ENCODE assay signal across 13 mouse cellular contexts in the genomic region with DNA sequence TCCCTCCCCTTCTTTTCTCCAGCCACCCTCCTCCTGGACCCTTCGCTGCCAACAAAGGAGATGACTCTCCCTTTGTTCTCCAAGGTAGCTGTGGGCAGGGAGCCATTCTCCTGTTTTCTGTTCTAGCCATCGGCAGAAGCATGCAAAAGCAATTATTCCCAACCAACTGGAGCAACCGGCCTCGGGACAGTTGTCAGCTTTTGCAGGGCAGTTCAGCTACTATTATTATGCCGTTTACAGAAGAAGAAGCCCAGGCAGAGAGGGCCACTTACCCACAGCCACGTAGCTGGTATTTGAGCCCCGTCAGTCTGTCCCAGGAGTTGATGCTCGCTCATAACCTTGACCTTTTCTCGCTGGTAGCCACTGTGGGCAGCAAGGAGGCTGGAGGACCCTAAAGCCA. TPM values are rescaled to one million over a fixed set of nuclear protein-coding genes. Genes with fewer than 3 reads are reported as not detected.
DNase-seq lines count a peak whose midpoint lies in the region; ATAC-seq and TF ChIP-seq lines count a peak whose summit lies in the region.
"Had no signal": no experiment of that assay in that cellular context is flagged by ENCODE, and none has a peak within 500 bp of the region (broad histone marks: within the 10 kb centered on the region; RNA-seq: fewer than 3 reads in every experiment).

No protein-coding gene starts in this region.

- peaks cover 52% of the 10 kb centered on the region for H3K4me1 ChIP-seq in heart, postnatal 0 days (ENCODE audit: control insufficient read depth, insufficient read depth)
- H3K4me1 ChIP-seq in limb, embryonic 13.5 days, result peaks cover 22% of the 10 kb centered on the region

- no peak for TF ChIP-seq CTCF in heart, postnatal 0 days (IDR thresholded peaks at IDR 0.05; ENCODE audit: low read depth)

- no peak for TF ChIP-seq EP300 in heart, postnatal 0 days (IDR thresholded peaks at IDR 0.05; ENCODE audit: low read depth)

- H3K36me3 ChIP-seq in heart, postnatal 0 days (replicated peaks; ENCODE audit: control insufficient read depth, insufficient read depth, low read length), result no peaks in the 10 kb centered on the region
- no peaks in the 10 kb centered on the region for H3K36me3 ChIP-seq in limb, embryonic 13.5 days

- H3K27me3 ChIP-seq in heart, postnatal 0 days (ENCODE audit: control insufficient read depth, insufficient read depth, low read length), result no peaks in the 10 kb centered on the region
- no peaks in the 10 kb centered on the region for H3K27me3 ChIP-seq in limb, embryonic 13.5 days

- no peaks in the 10 kb centered on the region for H3K9me3 ChIP-seq in heart, postnatal 0 days (replicated peaks; ENCODE audit: control insufficient read depth, low read length)
- no peaks in the 10 kb centered on the region for H3K9me3 ChIP-seq in limb, embryonic 13.5 days

- peak overlapping the region; percentile 93 for H3K27ac ChIP-seq in heart, postnatal 0 days (ENCODE audit: low read depth)
- H3K27ac ChIP-seq in limb, embryonic 13.5 days, result 0 out of 2 replicates have a peak overlapping the region, but pooled peaks have one; percentile 6

- no peak overlapping the region for H3K4me2 ChIP-seq in heart, postnatal 0 days (ENCODE audit: low read depth, low read length)
- peak overlapping the region; percentile 14; the same call in 1 of the 2 replicates for H3K4me2 ChIP-seq in limb, embryonic 13.5 days (replicated peaks)

- ATAC-seq in heart, postnatal 0 days (ENCODE audit: insufficient read depth, low read depth), result no peak
- ATAC-seq in limb, embryonic 13.5 days (ENCODE audit: low FRiP score, low read depth), result no peak

- 49% methylated on average over 9 of the region's 9 CpGs for WGBS in heart, postnatal 0 days
- 41% methylated on average over 9 of the region's 9 CpGs for WGBS in limb, embryonic 13.5 days

- no peak overlapping the region for H3K9ac ChIP-seq in heart, postnatal 0 days (replicated peaks; ENCODE audit: low read depth, low read length)
- no peak overlapping the region for H3K9ac ChIP-seq in limb, embryonic 13.5 days

- peak; percentile 61 to 64 for DNase-seq in cerebellum, postnatal 10 days
- no peak for DNase-seq in cerebellum, postnatal 4 days (ENCODE audit: low spot score in 2 of 2)
- DNase-seq in heart, postnatal 0 days (ENCODE audit: low spot score), result no peak
- no peak for DNase-seq in heart, adult 11 months
- peak; percentile 38 to 49 for DNase-seq in cerebellum, postnatal 36 days
- DNase-seq in layer of hippocampus, adult 18-20 months (ENCODE audit: low spot score in 2 of 2), result no peak
- DNase-seq in frontal cortex, postnatal 14 days (ENCODE audit: low spot score in 2 of 2), result no peak
- DNase-seq: liver had no signal

- H3K4me3 ChIP-seq in heart, postnatal 0 days (ENCODE audit: low read depth, low read length), result no peak overlapping the region
- H3K4me3 ChIP-seq in limb, embryonic 13.5 days, result no peak overlapping the region

RNA-seq across cellular contexts. Expression of a gene that starts 17.2 kb away (rescaled TPM):
- 20.3 and 42.6 TPM in 2 replicates for total RNA-seq in heart, postnatal 0 days (2014; rRNA removed; ENCODE audit: low replicate concordance)
- 69.3 and 72.5 TPM in 2 replicates for polyA plus RNA-seq in heart, postnatal 0 days (2015; fragmentation: Nextera tagmentation; extraction: Ambion mirVana)
- 30.0 and 33.9 TPM in 2 replicates for polyA plus RNA-seq in limb, embryonic 13.5 days (2015; fragmentation: Nextera tagmentation; extraction: Ambion mirVana)
- 10 to 100 TPM; 46.3 to 48.6 TPM for total RNA-seq in layer of hippocampus, adult 18-20 months (2021)

RNA-seq across cellular contexts. Expression of a gene that starts 17.4 kb away (rescaled TPM):
- 0.76 and 2.7 TPM in 2 replicates for total RNA-seq in heart, postnatal 0 days (2014; rRNA removed; ENCODE audit: low replicate concordance)
- polyA plus RNA-seq in heart, postnatal 0 days (2015; fragmentation: Nextera tagmentation; extraction: Ambion mirVana), result 1.6 and 1.7 TPM in 2 replicates
- 15.0 and 17.6 TPM in 2 replicates for polyA plus RNA-seq in limb, embryonic 13.5 days (2015; fragmentation: Nextera tagmentation; extraction: Ambion mirVana)
- under 1 TPM; 0.68 to 0.77 TPM for total RNA-seq in layer of hippocampus, adult 18-20 months (2021)

RNA-seq across cellular contexts. Expression of a gene that starts 53.3 kb away (rescaled TPM):
- not detected in 2 replicates for total RNA-seq in heart, postnatal 0 days (2014; rRNA removed; ENCODE audit: low replicate concordance)
- 0.15 and 0.30 TPM in 2 replicates for polyA plus RNA-seq in heart, postnatal 0 days (2015; fragmentation: Nextera tagmentation; extraction: Ambion mirVana)
- 0.26 and 0.32 TPM in 2 replicates for polyA plus RNA-seq in limb, embryonic 13.5 days (2015; fragmentation: Nextera tagmentation; extraction: Ambion mirVana)
- not detected for total RNA-seq in layer of hippocampus, adult 18-20 months (2021)
- total RNA-seq: adrenal gland, adult 18-20 months; layer of hippocampus, postnatal 14 days had no signal
- polyA plus RNA-seq: spleen, adult 2 months; thymus, postnatal 0 days had no signal

Comparison
In these comparisons a context has a peak if more than half of its experiments do, and no peak if none do; other contexts are left out.
1. DNase-seq: peak in cerebellum, postnatal 10 days (2 of 2) and cerebellum, postnatal 36 days (2 of 2); none in cerebellum, postnatal 4 days (0 of 2), heart, postnatal 0 days (single experiment), heart, adult 11 months (single experiment), layer of hippocampus, adult 18-20 months (0 of 2) and frontal cortex, postnatal 14 days (0 of 2).